Mouse (Mus musculus): ENCODE data around the gene Fam20c. TPM values are rescaled to one million over a fixed set of nuclear protein-coding genes. Genes with fewer than 3 reads are reported as not detected.

Gene Fam20c
- total RNA-seq, 2 experiments from 2014 or later = 16.8 to 21.3 TPM

DNA sequence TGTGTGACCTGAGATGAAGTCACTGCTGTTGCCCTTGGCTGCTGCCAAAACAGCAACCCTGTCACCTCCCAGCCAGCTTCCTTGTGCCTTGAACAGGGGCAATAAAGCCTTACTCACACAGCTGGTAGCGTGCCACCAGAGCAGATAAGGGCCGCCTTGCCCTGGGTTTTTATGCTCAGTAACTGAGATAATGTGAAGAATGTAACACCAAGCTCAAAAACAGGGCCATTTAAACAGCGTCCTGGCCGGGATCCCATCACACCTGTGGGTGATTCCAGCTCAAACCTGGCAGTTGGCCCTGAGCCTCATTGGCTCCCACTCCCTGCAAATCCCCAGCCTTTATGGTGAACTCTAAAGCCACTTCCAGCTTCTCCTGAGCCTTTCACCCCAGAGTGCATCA lies 92.2 kb downstream of the Fam20c start:
- intact Hi-C loops (cut with DNase I) = no loop called here
- no peak overlapping the region for H3K4me3 ChIP-seq
- no peak for DNase-seq
- no peak for TF ChIP-seq CTCF (IDR thresholded peaks at IDR 0.05)
- H3K27ac ChIP-seq = no peak overlapping the region

DNA sequence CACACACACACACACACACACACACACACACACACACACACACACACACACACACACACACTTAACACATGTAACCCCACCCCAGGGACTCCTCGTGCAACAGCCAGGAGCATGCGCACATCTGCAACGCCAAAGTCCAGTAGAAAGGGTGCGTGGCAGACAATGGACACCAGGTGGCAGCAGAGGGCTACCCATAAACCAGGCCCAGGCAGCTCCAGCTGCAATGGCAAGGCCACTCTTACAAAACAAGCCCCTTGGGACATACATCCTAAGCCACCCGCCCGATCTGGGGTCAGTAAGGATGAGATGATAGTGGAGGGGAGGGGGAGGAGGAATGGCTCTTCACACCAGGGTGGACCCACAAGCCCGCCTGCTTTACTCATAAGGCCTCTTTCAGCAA lies 93.8 kb downstream of the Fam20c start:
- intact Hi-C loops (cut with DNase I) = loop anchor here (1.0 kb wide), 2 partner anchors 237 to 331 kb away; no protein-coding TSS in a partner anchor
- peak; percentile 88 for TF ChIP-seq CTCF (IDR thresholded peaks at IDR 0.05)
- H3K4me3 ChIP-seq = no peak overlapping the region
- peak; percentile 88 for DNase-seq
- H3K27ac ChIP-seq = no peak overlapping the region

DNA sequence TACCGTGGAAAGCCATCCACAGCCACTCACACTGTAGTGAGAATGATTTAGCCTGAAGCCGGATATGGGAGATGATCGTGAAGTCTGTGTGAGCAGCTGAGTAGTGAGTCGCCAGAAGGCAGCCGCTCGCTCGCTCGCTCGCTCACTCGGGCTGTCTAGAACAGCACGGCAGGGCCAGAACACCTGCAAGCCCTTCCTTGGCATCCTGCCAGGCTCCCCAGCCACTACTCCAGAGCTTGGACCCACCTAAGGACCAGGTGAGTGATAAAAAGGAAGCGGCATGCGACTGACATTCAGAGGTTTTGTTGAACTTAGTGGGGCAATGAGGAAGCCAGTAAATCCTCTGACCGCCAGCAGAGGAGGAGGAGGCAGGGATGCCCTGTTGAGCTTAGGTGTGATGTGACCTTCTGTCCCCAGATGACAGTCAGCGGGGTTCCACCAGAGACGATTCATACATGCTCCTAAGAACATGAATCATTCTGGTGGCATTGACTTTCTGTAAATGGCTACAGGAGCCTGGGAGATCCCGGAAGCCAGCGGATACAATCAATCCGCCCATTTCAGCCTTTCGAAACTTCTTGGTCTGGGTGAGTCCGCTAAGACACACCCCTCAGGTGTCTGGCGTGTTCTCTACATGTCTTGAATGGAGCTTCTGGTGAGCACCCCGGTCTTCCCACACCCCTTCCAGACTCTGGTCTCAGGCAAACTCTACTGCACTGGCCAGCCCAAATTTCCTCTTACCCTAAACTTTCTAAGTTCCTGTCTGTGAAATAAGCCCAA lies 95.6 kb downstream of the Fam20c start:
- no peak for DNase-seq
- Histone ChIP-seq H3K4me3 (no peak overlapping the region), H3K27ac (no peak overlapping the region)
- no peak for TF ChIP-seq CTCF (IDR thresholded peaks at IDR 0.05)
- intact Hi-C loops (cut with DNase I) = no loop called here

DNA sequence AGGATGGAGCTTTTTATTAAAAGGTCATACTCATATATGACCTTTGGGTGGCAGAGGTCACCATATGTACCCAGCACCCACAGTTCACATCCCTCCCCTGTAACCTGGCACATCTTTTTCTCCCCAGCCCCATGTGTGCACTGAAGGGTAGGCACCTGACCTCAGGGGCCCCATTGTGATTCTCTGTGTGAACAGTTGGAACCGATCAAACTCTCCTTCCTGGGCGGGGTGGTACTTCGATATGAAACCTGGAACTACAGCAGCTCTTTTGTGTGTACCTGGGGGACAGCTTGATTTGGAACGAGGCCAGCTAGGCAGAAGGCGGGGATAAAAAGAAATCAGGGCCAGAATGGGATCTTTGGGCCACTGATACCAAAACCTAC lies 96.1 kb downstream of the Fam20c start:
- intact Hi-C loops (cut with DNase I) = no loop called here
- no peak for DNase-seq
- H3K4me3 ChIP-seq = no peak overlapping the region
- H3K27ac ChIP-seq = no peak overlapping the region
- TF ChIP-seq CTCF (IDR thresholded peaks at IDR 0.05) = no peak

DNA sequence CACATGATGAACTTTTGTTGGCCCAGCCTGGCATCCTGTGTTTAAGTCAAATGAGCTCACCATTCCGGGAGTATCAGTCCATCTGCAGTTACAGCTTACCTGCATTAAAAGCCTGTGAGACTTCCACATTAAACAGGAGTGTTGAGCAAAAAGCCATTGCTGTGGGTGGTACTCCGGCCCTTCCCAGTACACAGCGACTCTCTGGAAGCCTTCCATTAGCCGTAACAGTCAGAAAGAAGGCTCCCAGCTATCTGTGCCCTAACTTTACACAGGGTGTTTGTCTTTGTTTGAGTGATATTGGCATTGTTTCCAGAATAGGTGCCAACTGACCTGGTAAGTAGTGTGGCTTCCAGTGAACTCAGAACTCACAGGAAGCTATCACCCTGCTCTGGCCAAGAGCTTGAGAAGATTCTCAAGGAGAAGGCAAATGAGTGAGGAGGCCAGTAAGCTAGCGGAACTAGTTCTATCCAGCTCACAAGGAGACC lies 97.0 kb downstream of the Fam20c start:
- DNase-seq = no peak
- Histone ChIP-seq H3K4me3 (no peak overlapping the region), H3K27ac (no peak overlapping the region)
- intact Hi-C loops (cut with DNase I) = no loop called here
- no peak for TF ChIP-seq CTCF (IDR thresholded peaks at IDR 0.05)

DNA sequence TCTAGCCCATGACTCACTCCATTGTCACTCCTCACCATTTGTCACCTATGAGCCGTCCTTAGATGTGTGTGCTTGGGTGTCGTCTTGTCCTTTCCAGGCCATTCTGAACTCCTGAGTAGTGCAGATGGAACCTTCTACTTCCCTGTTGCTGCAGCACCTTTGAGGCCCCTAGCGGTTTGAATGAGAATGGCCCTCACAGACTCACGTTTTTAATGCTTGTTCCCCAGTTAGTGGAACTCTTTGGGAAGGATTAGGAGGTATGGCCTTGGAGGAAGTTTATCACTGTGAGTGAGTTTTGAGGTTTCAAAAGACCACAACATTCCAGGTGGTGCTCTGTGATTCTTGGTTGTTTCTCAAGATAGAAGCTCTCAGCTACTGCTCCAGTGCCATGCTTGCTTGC lies 97.8 kb downstream of the Fam20c start:
- intact Hi-C loops (cut with DNase I) = no loop called here

DNA sequence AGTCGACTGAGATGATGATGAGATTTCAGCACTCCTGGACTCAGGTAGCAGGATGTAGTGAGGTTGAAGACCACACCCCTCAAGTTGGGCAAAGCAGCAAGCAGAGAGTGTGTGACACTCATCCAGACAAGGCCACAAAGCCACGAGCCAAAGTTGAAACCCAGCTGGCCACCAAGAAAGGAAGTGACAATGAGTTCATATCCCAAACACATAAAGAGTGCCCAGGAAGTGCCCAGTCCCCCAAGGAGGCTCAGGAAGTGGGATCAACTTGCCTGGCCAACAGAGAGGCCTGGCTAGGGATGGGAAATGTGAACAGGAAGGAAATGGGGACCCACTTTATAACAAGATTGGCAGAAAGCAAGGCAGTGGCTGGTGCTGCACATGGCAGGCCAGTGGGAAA lies 99.0 kb downstream of the Fam20c start:
- no peak overlapping the region for H3K4me3 ChIP-seq
- intact Hi-C loops (cut with DNase I) = no loop called here
- TF ChIP-seq CTCF (IDR thresholded peaks at IDR 0.05) = no peak
- no peak overlapping the region for H3K27ac ChIP-seq
- DNase-seq = no peak

More for the DNA sequence above, 97.8 kb downstream of the Fam20c start:
- H3K4me3 ChIP-seq = no peak overlapping the region
- no peak overlapping the region for H3K27ac ChIP-seq
- DNase-seq = no peak
- TF ChIP-seq CTCF (IDR thresholded peaks at IDR 0.05) = no peak

DNA sequence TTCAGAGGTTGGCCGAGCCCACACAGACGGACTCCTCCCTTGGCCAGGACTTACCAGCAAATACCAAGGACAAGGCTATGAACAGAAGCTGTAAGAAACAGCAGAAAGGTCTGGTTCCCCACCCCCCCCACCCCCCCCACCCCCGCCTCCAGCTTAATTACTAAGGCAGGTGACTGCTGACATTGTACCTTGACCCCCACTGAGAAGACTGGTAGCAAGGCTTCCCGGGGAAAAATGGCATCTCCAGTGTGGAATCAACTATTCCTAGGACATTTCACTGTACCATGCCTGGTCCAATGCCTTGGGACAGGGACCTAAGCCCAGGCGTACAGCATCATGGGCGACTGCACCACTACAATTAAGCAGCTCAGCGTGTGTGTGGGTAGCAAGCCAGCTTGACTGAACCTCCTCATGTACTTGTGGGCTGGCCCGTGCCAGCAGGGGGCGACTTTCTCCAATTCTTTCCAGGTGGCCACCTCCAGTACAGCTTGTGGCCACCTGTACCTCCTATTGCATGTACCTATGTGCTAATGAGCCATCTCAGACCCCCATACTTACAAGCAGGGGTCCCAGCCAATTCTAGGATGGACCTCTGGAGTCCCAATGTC lies 102.8 kb downstream of the Fam20c start:
- TF ChIP-seq CTCF (IDR thresholded peaks at IDR 0.05) = peak; percentile 91
- DNase-seq = peak; percentile 90
- intact Hi-C loops (cut with DNase I) = loop anchor here (2.0 to 5.0 kb wide), 3 partner anchors 60 to 140 kb away; partner anchors contain the start of gene Pdgfa
- Histone ChIP-seq H3K27ac (no peak overlapping the region), H3K4me3 (no peak overlapping the region)

DNA sequence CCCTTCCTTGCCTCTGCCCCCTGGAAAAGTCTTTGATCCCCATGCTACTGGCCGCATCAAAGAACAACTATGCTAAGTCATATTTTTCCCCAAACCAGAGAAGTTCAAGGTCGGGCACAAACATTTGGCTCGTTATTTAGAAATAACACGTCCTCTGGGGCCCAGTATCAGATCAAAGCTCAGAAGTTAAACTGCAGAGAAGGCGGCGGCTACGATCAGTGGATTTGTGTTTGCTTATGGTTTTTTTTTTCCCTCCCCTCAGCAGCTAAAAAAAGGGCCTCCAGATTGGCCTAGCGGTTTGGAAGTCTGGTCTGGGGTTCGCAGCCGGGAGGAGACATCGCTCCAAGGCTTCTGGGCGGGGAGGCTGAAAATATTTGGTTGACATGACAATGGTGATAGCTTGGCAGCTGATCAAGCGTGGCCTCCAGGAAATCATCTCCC lies 103.5 kb downstream of the Fam20c start:
- Histone ChIP-seq H3K27ac (no peak overlapping the region), H3K4me3 (no peak overlapping the region)
- intact Hi-C loops (cut with DNase I) = loop anchor here (2.0 to 5.0 kb wide), 3 partner anchors 59 to 139 kb away; partner anchors contain the start of gene Pdgfa
- no peak for TF ChIP-seq CTCF (IDR thresholded peaks at IDR 0.05)
- DNase-seq = no peak

Other genes starting within 250 kb of the Fam20c start
- not detected for gene 1700123K08Rik, start 189.8 kb upstream of the Fam20c start, total RNA-seq (2021)
- 10 to 100 TPM; 16.7 to 17.4 TPM for gene Zfp68, start 134.8 kb upstream of the Fam20c start, total RNA-seq (2021)
- gene A430033K04Rik, start 131.7 kb upstream of the Fam20c start, total RNA-seq (2021) = 1 to 10 TPM; 2.6 to 3.4 TPM
- not detected for gene Gm5294, start 65.6 kb downstream of the Fam20c start, total RNA-seq (2021)
- gene Pdgfa, start 242.9 kb downstream of the Fam20c start, total RNA-seq (2021) = 10 to 100 TPM; 17.8 to 27.4 TPM

Data from gastrocnemius, adult 2 months (tissue).